Mouse (Mus musculus) common myeloid progenitor, adult 5-6 weeks (primary cell): ENCODE measurements around the gene Arl15. TPM values are rescaled to one million over a fixed set of nuclear protein-coding genes. Genes with fewer than 3 reads are reported as not detected.

Experiments
- ATAC-seq: replicated peaks from 2 replicates; pipeline ENCODE4 v1.8.0; 2016; ENCODE audit warnings: low read depth, mild to moderate bottlenecking, moderate TSS enrichment, inconsistent platforms; ENCODE audit not compliant: poor library complexity, severe bottlenecking
- total RNA-seq: library from RNA; stranded (forward); fragments of 200-1000, 187-1606 nt; gene quantifications from 2 replicates; pipeline ENCODE4 v1.2.3, GENCODE M21; 2017

Arl15 gene
- total RNA-seq, 1 experiment from 2014 or later = 18.9 TPM

GRCm38 (mm10) chr13:113901001-113901545 is 106.8 kb downstream of the Arl15 start:
- no peak for ATAC-seq

DNA sequence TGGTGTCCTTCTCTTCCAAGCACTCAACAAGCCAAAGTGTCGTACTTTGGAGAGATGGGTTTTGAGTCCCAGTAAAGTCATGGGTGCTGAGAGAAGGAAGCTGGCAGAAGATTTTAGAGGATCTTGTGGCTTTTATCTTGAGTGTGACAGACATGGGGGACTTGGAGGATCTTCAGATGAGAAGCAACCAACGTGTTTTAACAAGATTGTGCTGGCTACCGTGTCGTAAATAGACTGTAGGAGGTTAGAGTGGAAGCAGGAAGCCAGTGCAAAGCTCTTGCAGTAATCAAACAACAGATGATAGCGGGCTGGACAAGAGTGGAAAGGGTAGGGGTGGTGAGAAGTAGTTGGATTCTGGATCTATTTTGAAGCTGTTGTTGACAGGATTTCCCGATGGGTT is 109.0 kb downstream of the Arl15 start:
- no peak for ATAC-seq

DNA sequence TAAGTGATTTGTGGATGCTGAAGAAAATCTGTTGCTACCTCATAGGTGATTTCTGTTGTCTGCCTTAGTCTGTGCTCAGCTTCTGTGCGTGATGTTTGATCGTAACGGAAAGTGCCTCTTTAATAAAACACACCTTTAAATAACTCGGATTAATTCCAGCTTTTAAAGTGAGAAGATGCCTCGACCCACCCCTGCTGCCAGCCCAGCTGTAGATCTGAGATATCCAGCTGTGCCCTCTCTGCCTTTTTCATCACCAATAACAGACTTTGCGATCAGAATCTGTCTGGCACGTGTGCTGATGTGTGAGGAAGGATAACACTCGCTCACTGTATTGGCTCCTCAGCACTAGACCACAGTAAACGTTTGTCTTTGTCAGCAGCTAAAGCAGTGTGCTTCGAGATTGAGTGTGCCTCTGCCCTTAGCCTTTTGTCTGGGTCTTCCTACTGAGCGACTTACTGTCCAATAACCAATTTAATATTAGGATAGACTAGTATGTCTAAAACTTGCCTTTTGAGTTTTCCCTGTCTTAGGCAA is 117.7 kb downstream of the Arl15 start:
- no peak for ATAC-seq

DNA sequence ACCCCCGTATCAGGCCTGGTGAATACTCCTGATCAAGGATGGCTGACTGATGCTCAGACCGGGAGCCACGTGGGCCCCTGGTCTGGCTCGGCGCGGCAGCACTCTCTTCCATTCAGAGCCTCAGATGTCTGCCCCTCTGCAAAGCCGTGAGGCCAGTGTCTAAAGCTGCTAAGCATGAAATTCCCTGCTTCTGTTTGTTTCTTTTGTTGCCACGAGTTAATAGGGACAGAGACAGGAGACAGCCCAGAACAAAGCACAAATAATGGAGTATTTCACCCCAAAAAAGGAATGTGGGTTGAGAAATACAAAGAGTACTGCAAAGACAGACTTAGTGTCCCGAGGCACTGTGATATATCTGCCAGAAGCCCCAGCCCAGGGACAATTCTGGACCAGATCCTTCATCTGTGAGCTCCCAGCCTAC is 120.3 kb downstream of the Arl15 start:
- ATAC-seq = no peak

DNA sequence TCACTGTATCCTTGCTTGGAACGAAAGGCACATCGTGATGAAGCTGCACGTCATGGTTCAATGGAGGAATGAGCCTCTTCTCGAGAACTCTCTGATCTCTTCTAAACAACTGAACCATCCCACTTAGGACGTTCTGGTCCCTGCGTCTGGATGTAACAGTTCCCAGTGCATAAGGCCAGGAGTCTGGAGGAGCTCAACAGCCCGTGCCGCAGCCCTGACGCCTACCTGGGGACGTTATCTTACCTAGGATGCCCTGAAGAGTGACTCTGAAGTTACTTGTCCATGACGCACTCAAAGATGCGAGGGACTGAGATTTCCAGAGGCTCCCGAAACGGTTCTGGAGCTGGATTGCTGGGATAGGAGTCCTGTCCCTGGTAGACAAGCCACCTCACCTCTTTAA is 121.4 kb downstream of the Arl15 start:
- ATAC-seq = no peak

DNA sequence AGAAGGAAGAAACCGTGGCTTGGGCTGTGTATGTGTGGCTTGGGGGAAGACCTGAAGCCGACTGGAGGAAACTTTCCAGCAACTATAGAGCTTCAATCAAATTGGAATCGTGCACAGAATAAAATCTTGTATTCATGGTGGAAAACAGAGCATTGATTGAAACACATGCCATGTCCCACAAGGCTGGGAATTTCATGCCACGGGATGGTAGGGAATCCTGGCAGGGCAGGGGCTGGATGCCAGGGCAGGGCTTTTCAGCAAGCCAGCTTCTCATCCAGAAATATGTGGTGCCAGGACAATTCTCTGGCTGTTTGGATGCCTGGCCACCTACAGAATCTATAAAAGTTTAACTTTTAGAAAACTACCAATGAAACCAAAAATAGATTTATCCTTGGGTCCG is 122.5 kb downstream of the Arl15 start:
- no peak for ATAC-seq

GRCm38 (mm10) chr13:113917376-113917775 is 123.1 kb downstream of the Arl15 start:
- no peak for ATAC-seq

DNA sequence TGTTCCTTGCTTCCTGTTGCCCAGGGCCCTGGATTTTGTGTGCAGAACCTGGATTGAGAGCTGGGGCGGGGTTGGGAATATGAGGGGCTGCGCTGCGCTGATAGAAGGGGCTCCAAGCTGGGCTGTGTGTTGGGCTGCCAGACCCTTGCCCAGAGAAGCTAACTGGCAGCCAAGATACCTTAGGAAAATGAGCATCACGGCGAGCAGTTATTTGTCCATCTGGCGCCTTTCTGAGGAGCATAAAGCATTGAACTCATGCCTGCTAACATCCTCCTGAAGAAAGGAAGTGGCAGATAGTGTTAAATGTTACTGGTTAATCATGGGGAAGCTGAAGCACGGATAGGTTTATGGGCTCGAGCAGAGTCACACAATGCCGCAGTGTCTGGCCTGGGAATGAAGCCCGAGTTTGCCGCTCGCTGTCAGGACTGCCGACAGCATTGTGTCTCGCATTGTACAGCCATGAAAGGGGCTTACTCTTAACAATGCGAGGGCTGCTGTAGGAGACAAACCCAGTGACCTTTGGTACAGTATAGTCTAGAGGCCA is 123.6 kb downstream of the Arl15 start:
- no peak for ATAC-seq

DNA sequence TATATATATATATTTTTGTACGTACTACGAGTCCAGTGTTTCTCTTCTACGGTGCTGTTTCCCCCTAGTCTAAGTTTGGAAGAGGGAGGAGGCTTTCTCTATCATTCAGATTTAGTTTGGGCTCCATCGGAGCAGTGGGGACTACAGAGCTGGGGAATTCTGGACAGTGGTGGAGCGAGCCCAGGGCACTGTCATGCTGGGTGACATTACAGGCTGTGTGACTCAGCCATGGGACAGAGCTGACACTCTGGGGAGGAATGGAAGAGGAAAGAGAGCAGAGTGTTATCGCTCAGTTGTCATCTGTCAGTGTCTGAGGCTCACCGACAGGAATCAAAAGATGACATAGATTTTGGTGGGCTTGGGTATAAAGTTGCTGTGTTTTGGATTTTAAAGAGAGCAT is 124.4 kb downstream of the Arl15 start:
- no peak for ATAC-seq

DNA sequence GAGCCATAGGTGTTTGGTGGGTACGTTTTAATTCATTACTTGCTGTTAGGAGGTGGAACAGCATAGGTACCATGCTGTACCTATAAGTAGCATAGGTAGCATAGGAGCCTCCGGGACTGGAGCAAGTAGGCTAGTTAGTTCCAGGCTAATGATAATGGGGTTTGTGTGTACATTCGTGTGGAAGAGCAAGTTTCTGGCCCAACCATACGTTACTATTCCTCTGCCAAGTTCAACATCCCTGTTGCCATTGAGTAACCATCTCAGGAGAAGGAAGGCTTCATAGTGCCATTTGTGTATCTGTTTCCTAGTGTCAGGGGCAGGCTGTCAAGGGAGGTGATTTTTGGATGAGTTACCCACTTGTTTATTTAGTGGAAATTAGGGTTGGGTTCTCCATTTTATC is 141.4 kb downstream of the Arl15 start:
- no peak for ATAC-seq

GRCm38 (mm10) chr13:113937231-113937630 is 142.9 kb downstream of the Arl15 start:
- no peak for ATAC-seq

DNA sequence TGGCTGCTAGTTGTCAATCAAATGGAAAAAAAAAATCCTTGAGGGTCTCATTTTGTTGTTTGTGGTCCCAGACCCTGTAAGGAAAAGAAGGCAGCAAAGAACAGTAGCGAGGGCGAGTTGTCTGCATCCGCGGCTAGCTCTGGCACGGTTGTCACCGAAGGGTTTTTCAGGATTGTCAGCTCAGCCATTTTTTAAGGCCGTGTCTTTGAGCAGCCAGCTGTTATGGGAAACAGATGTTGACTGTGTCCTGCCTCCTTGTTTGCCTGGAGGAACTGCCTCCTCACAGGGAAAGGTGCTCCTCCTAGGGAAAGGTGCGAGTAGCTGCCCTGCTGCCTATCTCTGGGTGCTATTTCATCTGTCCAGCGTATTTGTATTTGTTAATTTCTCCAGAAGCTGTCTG is 144.3 kb downstream of the Arl15 start:
- no peak for ATAC-seq

- no peak for ATAC-seq
Observed at GRCm38 (mm10) chr13:113939097-113939496, 144.8 kb downstream of the Arl15 start.

DNA sequence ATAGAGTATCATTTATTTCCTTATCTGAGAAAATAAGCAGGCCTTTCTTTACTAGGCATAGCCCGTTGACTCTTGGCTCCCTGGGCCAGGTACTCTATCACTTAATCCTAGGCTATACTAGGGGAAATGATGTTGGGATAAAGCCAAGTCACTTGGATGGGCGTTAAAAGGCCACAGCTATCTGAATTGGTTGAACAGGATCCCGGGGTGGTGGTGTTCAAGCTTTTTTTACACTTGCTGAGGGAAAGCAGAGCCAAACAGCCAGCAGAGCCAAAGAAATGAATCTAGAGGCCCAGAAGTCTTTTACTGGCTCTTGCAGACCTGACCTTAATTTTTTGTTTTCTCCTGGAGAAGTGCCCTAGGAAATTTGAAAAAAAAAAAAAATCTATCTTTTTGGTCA is 145.4 kb downstream of the Arl15 start:
- no peak for ATAC-seq

DNA sequence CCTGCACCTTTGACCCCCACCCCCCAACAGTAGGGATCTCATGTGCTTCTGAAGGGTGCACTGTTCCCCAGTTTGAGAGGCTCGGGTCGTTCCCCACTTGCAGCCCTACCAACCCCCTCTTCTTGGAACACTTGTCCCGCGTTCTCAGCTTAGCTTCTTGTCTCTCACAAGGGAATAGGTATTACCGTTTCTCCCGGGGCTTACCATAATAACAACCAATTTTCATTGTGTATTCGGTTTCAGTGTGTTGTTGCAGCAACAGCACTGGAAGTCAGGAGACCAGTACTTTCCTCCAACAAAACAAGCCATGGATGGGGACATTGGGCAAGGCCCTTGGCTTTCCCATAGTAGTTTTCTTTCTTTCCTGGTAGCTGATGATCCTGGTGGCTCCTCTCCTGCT is 145.8 kb downstream of the Arl15 start:
- ATAC-seq = no peak

DNA sequence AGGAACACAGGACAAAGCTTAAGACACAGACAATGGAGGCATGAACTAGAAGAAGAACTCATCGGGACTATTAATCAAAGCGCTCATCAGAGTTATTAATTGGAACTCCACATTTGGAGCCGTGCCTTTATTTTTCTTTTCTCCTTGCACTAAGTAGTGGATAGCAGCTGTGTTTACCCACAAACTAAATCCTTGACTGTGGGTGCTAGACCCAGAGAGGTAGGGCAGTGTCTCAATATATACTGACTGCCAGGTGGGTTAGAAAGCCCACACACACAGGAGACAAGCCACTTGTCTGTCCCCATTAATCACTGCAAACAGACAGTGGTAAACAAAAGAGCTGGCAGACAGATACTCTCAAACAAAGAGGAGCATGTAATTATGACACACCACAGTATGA is 147.6 kb downstream of the Arl15 start:
- no peak for ATAC-seq

DNA sequence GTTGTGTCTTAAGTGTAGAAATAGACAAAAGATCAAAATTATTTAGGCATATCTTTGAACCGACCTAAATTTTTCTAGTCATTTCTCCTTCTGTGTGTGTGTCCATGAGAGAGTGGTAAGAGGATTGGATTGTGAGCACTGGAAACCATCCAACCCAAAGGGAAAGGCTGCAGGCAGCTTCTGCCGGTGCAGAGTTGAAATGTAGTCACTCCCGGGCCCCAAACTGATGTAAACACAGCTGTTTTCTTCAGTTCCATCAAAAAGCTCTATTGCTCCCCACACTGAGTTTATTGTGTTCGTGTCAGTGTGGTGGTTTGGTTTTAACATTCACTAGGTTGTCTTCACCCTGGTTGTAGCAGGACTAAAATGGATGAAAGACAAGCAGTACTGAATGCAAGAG is 153.2 kb downstream of the Arl15 start:
- ATAC-seq = no peak

DNA sequence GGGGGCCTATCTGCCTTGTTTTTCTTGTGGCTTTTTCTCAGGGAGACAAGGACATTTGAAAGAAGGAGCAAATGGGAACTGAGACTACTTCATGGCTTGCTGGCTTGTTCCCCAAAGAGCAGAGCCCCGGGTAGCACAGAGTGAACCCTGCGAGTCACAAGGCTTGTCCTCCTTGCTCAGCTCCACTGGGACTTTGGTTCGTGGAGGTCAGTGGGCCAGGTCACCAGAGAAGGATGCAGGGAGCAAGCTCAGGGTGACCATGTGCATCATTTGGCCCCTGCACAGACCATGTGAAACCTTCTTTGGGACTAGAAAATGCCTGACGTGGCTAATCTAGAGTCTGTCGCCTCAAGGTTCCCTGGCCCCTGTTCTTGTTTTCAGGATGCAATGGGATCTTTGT is 155.4 kb downstream of the Arl15 start:
- ATAC-seq = no peak

DNA sequence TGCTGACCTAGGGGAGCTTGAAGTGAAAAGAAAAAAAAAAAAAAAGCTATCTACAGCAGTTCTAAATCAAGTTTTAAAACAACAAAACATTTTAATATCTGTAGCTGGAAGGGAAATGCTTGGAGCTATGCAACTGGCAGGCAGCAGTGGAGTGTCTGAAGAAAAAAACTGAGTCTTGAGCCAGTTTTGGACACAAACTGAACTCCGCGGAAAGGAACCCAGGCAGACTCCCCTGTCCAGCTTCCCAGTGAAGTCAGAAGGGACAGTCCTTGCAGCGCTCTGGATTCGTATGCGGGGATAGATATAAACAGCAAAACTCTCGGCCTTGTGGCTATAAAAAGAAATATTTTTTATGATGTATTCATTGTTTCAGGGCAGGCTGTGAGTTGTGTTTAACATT is 155.8 kb downstream of the Arl15 start:
- ATAC-seq = no peak

- ATAC-seq = peak; percentile 69
Observed at GRCm38 (mm10) chr13:113957438-113957837, 163.1 kb downstream of the Arl15 start.

DNA sequence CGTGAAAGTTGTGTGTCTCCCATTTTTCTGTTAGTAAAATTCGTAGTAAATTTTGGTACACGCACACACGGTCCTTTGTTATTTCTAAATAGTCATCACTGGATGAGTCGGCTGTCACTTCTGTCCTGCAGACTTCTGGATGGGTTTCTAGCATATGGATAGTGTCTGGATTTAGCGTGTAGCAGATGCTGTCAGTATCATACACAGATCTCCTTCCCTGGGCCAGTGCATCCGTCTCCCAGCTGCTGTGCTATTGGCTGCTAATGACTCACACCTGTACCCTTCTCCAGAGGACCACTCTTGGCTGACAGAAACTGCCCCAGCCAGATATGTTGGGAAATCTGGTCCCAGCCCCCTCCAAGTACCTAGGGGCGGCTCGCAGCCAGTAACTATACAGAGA is 170.6 kb downstream of the Arl15 start:
- ATAC-seq = no peak

- ATAC-seq = no peak
Observed at GRCm38 (mm10) chr13:113970706-113971105, 176.4 kb downstream of the Arl15 start.
